Mouse (Mus musculus): ENCODE measurements around the gene Syna.

Syna gene

GRCm38 (mm10) chr5:134525971-134526711, 33.8 kb downstream of the Syna start:
- DNase-seq (ENCODE audit: low read depth, low spot score) = peak; percentile 30
- Histone ChIP-seq H3K36me3 (ENCODE audit: control insufficient read depth, insufficient read depth, low read length, poor library complexity, severe bottlenecking) (no peaks in the 10 kb centered on the region), H3K27me3 (ENCODE audit: control insufficient read depth, insufficient read depth, low read length, poor library complexity, severe bottlenecking) (no peaks in the 10 kb centered on the region)

- Histone ChIP-seq H3K36me3 (ENCODE audit: control insufficient read depth, insufficient read depth, low read length, poor library complexity, severe bottlenecking) (no peaks in the 10 kb centered on the region), H3K27me3 (ENCODE audit: control insufficient read depth, insufficient read depth, low read length, poor library complexity, severe bottlenecking) (no peaks in the 10 kb centered on the region)
- DNase-seq (ENCODE audit: low read depth, low spot score) = no peak
These were observed 36.2 kb downstream of the Syna start for GRCm38 (mm10) chr5:134523728-134524127.

- no peak for DNase-seq (ENCODE audit: low read depth, low spot score)
- H3K36me3 ChIP-seq (ENCODE audit: control insufficient read depth, insufficient read depth, low read length, poor library complexity, severe bottlenecking) = no peaks in the 10 kb centered on the region
- H3K27me3 ChIP-seq (ENCODE audit: control insufficient read depth, insufficient read depth, low read length, poor library complexity, severe bottlenecking) = no peaks in the 10 kb centered on the region
These were observed 37.4 kb downstream of the Syna start for GRCm38 (mm10) chr5:134522524-134522923.

- peak; percentile 63 for DNase-seq (ENCODE audit: low read depth, low spot score)
- H3K36me3 ChIP-seq (ENCODE audit: control insufficient read depth, insufficient read depth, low read length, poor library complexity, severe bottlenecking) = no peaks in the 10 kb centered on the region
- H3K27me3 ChIP-seq (ENCODE audit: control insufficient read depth, insufficient read depth, low read length, poor library complexity, severe bottlenecking) = no peaks in the 10 kb centered on the region
These were observed 38.2 kb downstream of the Syna start for GRCm38 (mm10) chr5:134521806-134522205.

- no peak for DNase-seq (ENCODE audit: low read depth, low spot score)
- no peaks in the 10 kb centered on the region for H3K36me3 ChIP-seq (ENCODE audit: control insufficient read depth, insufficient read depth, low read length, poor library complexity, severe bottlenecking)
- no peaks in the 10 kb centered on the region for H3K27me3 ChIP-seq (ENCODE audit: control insufficient read depth, insufficient read depth, low read length, poor library complexity, severe bottlenecking)
These were observed 38.8 kb downstream of the Syna start for GRCm38 (mm10) chr5:134521131-134521530.

- H3K27me3 ChIP-seq (ENCODE audit: control insufficient read depth, insufficient read depth, low read length, poor library complexity, severe bottlenecking) = no peaks in the 10 kb centered on the region
These were observed 39.9 kb downstream of the Syna start for GRCm38 (mm10) chr5:134520120-134520519.

GRCm38 (mm10) chr5:134519471-134519870, 40.5 kb downstream of the Syna start:
- Histone ChIP-seq H3K36me3 (ENCODE audit: control insufficient read depth, insufficient read depth, low read length, poor library complexity, severe bottlenecking) (no peaks in the 10 kb centered on the region; the same call in 1 of the 2 replicates), H3K27me3 (ENCODE audit: control insufficient read depth, insufficient read depth, low read length, poor library complexity, severe bottlenecking) (no peaks in the 10 kb centered on the region)
- DNase-seq (ENCODE audit: low read depth, low spot score) = no peak

More at GRCm38 (mm10) chr5:134520120-134520519, 39.9 kb downstream of the Syna start:
- DNase-seq (ENCODE audit: low read depth, low spot score) = peak; percentile 40
- H3K36me3 ChIP-seq (ENCODE audit: control insufficient read depth, insufficient read depth, low read length, poor library complexity, severe bottlenecking) = no peaks in the 10 kb centered on the region; the same call in 1 of the 2 replicates

- DNase-seq (ENCODE audit: low read depth, low spot score) = peak; percentile 33
- H3K36me3 ChIP-seq (ENCODE audit: control insufficient read depth, insufficient read depth, low read length, poor library complexity, severe bottlenecking) = no peaks in the 10 kb centered on the region; the same call in 1 of the 2 replicates
- no peaks in the 10 kb centered on the region for H3K27me3 ChIP-seq (ENCODE audit: control insufficient read depth, insufficient read depth, low read length, poor library complexity, severe bottlenecking)
These were observed 47.9 kb downstream of the Syna start for GRCm38 (mm10) chr5:134512086-134512485.

GRCm38 (mm10) chr5:134510266-134510665, 49.7 kb downstream of the Syna start:
- H3K27me3 ChIP-seq (ENCODE audit: control insufficient read depth, insufficient read depth, low read length, poor library complexity, severe bottlenecking) = no peaks in the 10 kb centered on the region
- no peak for DNase-seq (ENCODE audit: low read depth, low spot score)
- no peaks in the 10 kb centered on the region for H3K36me3 ChIP-seq (ENCODE audit: control insufficient read depth, insufficient read depth, low read length, poor library complexity, severe bottlenecking)

GRCm38 (mm10) chr5:134508965-134509364, 51.0 kb downstream of the Syna start:
- H3K27me3 ChIP-seq (ENCODE audit: control insufficient read depth, insufficient read depth, low read length, poor library complexity, severe bottlenecking) = no peaks in the 10 kb centered on the region
- no peak for DNase-seq (ENCODE audit: low read depth, low spot score)

More at GRCm38 (mm10) chr5:134508965-134509364, 51.0 kb downstream of the Syna start:
- no peaks in the 10 kb centered on the region for H3K36me3 ChIP-seq (ENCODE audit: control insufficient read depth, insufficient read depth, low read length, poor library complexity, severe bottlenecking)

Data from splenic B cell, adult 2 months (primary cell).